Mouse (Mus musculus): Measurements from ENCODE around the gene Dusp13. TPM values are rescaled to one million over a fixed set of nuclear protein-coding genes. Genes with fewer than 3 reads are reported as not detected.

The Dusp13 gene
- total RNA-seq, 2 experiments from 2014 or later: not detected

DNA sequence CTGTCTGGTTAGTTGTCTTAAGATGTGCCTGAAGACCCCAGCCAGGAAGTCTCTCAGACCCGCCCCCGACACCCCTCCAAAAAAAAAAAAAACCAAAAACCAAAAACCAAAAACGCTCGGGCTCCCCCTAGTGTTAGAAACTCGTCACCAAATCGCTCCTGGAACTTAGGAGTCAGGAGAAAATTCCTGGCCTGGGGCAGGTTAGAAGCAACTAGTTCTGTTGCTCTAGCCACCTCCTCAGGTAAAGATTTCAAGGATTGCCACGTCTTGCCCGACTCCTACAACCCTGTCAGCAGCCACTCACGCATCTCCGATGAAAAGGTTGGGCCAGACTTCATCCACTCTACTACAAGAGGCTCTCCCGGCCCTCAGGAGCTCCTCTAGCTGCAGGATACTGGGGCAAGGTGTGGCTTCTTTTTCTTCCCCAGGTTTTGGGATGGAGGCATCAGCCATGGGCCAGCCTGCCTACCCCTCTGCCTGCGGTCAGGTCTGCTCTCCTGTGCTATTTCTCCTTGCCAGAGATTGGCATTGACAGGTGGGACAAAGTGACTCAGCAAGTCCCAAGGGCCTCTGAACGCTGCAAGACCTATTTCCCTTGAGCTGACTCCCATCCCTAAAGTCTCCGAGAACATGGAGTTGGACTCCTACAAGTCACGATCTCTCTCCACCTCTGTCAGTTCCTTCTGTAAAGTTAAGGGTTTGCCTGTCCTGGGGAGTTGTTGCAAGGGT lies 2.7 kb downstream of the Dusp13 start:
- no peak for ATAC-seq (replicated peaks; ENCODE audit: poor library complexity, severe bottlenecking)

DNA sequence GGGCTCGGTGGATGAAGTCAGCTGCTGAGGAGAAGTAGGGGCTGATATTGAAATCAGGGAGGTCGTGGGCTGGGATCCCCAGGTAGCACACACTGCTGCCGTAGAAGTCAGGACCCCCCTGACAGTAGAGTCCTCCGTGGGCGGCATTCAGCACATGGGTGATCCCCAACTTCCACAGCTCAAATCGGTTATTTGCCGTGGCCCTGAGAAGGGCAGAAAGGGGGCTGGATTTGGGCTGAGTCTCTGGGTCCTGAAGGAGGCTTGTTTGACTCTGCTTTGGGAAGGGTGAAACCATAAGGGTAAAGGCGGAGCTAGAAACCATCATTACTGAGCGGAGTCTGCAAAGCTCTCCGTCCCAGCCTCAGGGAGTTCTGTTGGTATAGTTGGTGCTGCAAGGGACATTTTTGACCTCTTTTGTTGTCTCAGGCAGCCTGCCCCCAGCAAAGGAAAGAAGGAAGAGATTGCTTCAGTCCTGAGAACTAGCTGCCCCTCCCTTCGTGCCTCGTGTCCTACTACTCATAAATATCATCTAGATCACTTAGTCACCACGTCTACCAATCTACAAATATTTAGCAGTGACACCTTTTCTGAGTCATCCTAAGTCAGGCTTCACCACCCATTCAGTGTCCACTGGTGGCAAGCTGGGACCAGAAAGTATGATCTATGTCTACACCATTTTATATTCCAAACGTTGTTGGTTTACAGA lies 3.4 kb downstream of the Dusp13 start:
- no peak for ATAC-seq (replicated peaks; ENCODE audit: poor library complexity, severe bottlenecking)

DNA sequence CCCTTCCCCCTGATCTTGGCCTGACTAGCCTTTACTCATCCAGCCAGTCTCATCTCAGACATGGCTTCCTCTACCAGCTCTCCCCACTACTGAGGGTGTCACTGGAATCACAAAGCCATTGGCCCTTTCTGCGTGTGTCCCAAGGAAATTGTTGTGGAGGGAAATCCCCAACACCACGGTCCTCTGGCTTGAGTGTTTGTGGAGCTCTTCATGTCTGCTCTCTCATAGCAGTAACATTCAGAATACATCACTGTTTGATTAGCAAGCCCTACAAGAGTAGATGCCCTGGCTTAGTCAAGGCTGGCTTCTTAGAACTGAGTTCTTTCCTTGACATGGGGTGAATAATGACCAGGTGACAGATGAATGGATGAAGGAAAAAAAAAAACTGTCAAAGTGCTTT lies 4.1 kb downstream of the Dusp13 start:
- ATAC-seq (replicated peaks; ENCODE audit: poor library complexity, severe bottlenecking): no peak

DNA sequence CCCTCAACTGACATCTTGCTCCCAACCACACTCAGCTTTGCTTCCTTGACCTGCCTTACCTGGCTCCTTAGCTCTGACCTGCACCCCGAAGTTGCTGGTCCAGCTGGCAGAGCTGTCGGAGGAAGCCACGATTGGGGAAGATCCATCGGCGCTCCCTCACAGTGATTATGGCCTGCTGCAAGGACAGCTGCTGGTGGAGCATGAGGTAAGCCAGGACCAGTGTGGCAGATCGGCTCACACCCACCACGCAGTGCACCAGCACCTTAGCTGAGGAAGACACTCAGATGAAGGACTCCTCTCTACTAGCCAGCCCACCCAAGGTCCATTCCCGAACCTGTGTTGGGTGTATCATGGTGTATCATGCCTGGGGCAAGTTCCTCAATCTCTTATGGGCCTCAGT lies 4.7 kb downstream of the Dusp13 start:
- ATAC-seq (replicated peaks; ENCODE audit: poor library complexity, severe bottlenecking): no peak

DNA sequence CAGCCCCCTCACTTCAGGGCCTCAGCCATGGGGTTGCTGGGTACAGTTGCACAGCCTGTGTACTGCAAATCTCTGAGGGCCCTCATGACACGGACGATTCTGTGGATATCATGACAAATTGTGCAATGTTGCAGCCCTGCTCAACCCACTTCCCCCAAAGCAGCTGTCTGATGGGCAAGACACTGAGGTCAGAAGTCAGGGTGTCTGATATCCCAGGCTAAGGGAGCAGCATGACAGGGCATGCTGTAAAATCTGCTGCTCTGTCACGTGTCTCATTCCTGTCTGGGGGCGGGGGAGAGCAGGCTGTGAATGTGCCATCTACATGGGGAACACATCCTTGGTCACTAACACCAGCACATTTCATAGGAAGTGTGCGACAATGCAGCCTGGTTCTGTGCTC lies 5.8 kb downstream of the Dusp13 start:
- ATAC-seq (replicated peaks; ENCODE audit: poor library complexity, severe bottlenecking): peak; percentile 89

DNA sequence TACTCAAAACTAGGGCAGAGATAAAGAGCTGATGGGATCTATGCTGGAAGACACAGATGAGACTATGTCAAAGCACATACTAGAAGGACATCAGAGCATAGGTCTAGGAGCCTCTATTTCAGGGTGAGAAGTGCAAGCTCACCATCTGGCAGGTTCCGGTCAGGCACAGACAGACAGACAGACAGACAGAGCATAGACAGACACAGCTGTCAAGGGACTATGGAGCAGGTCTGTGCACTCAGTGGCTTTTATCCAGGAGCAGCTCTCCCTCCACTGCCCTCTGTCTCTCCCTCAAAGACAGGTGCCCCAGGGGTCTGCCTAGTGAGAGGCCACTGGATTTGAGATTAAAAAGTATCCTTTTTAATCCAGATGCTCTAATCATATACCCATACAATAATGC lies 6.8 kb downstream of the Dusp13 start:
- ATAC-seq (replicated peaks; ENCODE audit: poor library complexity, severe bottlenecking): no peak

DNA sequence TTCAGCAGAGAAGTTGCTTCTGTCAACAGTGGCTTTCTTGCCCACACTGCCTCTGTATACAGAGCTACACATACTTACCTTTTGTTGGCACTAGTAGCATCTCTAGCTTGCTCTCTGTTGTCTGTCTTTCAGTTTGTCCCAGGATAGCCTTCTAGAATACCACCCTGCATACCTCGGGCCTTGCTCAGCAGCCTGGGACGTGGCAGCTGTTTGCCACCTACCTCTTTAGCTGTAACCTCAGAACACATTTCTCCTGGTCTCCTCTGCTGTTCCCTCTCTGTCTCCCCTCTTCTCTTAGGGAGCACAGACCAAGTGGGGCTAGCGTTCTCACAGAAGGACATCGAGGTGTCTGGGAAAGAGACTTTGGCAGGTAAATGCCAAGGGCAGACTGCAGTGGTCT lies 8.5 kb downstream of the Dusp13 start:
- no peak for ATAC-seq (replicated peaks; ENCODE audit: poor library complexity, severe bottlenecking)

DNA sequence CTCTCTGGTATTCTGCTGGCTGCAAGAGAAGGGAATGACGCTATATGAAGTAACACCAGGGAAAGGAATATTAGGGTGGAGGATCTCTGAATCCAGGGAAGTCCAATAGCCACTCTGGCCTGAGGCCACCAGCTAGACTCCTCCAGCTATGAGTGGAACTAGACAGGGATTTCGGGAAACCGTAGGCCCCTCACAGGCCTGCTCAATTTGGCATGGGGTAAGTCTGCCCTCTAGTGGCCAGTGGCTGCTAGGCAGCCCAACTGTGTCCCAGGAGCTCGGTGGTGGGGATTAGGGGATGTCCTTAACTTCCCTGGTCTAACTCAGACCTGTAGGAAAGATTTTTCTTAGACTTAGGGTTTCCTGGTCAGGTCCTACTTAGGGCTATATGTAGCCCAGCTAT lies 9.2 kb downstream of the Dusp13 start:
- peak; percentile 47 for ATAC-seq (replicated peaks; ENCODE audit: poor library complexity, severe bottlenecking)

DNA sequence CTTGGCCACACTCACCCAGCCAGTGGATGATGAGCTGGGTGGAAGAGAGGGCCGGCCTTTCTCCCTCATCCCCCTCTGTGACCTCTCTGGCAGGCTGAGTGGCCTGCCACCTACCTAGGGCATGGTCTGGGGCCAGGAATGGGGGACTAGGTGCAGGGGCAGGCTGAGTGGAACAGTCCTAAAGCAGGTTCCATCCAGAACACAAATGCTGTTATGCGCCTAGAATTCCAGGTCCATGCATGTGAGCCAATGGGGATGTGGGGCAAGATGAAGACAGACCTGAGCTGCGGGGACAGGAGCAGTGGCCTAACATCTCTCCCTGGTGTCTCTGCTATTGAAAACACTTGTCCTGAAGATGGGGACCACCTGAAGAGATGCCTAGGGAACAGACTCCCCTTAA lies 9.7 kb downstream of the Dusp13 start:
- no peak for ATAC-seq (replicated peaks; ENCODE audit: poor library complexity, severe bottlenecking)

DNA sequence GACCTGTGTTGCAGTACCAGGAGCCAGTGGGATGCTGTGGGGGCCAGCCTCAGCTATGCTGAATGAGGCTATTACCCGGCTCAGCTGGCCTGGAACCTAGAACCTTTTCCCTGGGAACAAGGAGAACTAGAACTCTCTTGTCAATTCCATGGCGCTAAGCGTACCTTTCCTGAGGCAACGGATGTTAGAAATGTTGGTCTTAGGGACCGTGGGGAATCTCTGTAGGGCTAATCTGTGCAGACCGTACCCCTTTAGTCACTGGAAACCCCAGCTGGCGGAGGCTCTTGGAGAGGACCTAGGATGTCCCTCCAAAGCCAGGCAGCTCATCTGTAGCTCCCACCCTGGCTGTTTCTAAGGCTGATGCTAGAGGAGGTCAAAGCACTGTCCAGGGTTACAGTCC lies 10.6 kb downstream of the Dusp13 start:
- ATAC-seq (replicated peaks; ENCODE audit: poor library complexity, severe bottlenecking): no peak

DNA sequence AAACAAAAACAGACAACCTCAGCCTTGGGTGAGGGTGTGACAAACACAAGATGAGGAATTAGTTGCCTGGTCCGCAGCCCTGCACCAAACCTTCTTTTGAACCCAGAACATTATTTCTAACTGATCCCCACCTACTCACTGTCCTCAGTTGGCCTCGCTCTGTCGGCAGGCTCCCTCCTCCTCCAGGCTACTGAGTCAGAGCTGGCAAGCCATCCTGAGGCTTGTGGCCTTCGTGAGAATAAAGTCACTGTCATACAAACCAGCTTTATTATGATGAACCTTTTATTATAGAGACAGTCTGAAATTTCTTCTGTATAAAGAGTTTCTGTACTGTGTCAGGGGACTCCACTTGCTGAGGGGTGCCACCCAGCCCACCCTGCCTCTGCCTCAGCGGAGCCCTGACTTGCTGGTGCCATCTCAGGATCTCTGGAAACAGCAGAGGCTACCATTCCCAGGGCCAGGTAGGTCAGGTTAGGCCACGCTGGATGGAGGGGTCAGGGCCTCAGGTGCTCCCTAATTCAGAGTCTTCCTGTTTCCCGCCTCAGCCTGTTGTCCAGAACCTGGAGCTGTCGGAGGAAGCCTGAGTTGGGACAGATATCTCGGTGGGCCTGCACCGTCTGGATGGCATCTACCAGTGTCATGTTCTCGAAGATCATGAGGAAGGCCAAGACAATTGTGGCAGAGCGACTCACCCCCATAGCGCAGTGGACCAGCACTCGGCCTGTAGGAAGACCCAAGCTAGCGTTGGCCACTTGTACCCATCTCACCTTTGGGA lies 17.7 kb downstream of the Dusp13 start:
- no peak; the same call in 1 of the 2 replicates for ATAC-seq (replicated peaks; ENCODE audit: poor library complexity, severe bottlenecking)

DNA sequence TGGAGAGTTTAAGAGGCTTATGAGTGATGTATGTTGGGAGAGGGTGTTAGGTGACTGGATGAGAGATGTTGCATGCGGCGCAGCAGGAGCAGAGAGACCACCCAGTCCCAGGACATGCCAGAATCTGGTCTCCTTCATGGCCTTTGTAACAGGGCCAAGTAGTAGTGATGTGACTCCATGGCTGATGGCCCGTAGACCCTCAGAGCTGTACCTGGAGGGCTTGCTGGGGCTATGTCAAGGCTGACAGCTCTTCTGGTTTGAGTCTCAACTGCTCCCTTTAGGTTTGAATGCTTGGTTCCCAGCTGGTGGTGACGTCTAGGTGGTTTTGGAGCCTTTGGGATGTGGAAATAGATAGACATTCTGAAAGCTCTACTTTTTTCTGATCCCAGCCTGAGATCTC lies 21.0 kb downstream of the Dusp13 start:
- ATAC-seq (replicated peaks; ENCODE audit: poor library complexity, severe bottlenecking): no peak

DNA sequence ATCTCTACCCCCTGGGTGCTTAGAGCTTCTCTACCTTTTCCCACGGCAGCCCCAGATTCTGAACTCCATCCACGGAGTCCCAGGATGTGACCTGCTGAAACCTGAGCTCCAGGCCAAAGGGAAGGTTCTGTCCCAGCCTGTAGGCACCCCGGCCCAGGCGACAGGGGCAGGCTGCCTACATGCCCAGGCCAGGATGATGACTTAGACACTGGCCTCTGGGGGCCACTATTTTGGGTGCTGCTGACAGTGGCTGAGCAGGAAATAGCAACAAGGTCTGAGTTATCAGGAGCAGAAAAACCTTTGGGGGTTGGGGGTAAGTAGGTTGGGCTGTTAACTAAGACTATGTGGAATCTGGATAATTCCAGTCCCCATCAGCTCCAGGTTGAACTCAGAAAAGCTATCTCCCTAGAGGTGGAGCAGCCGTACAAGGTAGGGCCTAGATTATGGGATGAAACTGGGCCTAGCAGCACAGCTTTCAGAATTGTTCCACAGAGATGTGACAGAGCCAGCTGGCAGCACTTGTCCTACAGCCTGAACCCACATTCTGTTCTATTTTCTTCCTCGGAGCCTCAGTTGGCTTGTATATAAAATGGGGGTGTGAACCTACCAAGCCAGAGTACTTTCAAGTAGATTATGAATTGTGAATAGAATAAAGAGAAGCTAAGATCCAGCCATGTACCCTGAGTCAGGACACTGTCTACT lies 21.8 kb downstream of the Dusp13 start:
- no peak for ATAC-seq (replicated peaks; ENCODE audit: poor library complexity, severe bottlenecking)

DNA sequence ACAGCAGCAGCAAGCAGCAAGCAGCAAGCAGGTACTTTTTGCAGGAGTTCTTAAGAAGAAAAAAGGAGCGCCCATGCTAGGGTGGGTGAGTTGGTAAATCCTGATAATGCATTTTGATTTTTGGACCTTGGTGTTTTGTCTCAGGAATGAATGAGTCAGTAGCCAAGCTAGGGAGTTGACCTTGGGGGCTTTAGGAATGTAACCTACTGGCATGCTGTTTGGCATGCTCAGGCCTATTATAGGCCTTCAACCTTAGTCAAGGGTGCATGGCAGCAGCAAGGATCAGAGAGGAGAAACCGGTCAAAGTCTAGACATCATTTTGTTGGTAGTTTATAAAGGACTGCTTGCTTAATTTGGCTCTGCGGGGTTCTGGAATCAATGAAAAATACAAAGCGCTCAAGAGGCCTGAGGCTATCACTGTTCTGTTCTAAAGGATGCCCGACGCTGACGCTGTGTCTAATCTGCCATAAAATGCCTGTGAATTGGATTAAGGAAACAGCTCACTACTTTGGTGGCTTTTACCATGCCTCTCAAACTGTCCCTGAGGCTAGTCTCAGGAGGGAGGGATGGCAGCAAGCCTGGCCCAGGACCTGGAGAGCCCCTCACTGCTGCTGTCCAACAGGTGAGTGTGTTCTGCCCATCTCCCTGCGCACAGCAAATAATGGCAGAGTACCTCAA lies 28.8 kb downstream of the Dusp13 start:
- no peak for ATAC-seq (replicated peaks; ENCODE audit: poor library complexity, severe bottlenecking)

DNA sequence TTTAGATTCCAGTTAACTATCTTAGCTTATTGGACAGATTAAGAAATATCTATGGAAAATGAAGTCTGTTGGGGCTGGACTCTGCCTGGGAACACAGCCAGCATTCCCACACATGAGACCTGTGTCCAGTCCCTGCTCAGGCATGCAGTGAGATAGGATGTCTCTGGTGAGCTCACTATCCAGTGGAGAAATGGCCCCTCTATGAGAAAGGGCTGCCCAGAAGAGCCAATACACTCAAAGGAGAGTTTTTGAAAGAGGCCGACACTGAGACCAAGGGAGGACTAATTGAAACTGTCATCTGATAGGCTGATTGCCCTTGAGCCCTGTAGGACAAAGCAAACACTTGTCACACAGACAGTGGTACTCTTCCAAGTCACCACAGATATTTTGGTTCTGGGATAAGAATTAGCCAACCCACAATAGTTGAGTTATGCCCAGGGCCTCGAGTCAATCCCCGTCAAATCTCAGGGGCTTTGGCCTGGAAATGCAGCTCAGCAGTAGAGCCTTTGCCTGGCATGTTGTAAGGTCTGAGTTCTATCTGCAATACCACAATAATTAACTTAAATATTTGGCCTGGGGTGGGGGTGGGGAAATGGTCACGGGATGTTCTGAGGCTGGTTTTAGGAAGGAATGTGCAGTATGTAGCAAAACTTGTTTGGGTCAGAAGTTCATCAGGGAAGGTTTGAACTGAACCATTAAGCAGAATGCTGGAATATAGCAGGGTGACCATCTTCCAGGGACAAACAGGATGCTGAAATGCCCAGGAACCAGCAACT lies 30.4 kb downstream of the Dusp13 start:
- no peak for ATAC-seq (replicated peaks; ENCODE audit: poor library complexity, severe bottlenecking)

DNA sequence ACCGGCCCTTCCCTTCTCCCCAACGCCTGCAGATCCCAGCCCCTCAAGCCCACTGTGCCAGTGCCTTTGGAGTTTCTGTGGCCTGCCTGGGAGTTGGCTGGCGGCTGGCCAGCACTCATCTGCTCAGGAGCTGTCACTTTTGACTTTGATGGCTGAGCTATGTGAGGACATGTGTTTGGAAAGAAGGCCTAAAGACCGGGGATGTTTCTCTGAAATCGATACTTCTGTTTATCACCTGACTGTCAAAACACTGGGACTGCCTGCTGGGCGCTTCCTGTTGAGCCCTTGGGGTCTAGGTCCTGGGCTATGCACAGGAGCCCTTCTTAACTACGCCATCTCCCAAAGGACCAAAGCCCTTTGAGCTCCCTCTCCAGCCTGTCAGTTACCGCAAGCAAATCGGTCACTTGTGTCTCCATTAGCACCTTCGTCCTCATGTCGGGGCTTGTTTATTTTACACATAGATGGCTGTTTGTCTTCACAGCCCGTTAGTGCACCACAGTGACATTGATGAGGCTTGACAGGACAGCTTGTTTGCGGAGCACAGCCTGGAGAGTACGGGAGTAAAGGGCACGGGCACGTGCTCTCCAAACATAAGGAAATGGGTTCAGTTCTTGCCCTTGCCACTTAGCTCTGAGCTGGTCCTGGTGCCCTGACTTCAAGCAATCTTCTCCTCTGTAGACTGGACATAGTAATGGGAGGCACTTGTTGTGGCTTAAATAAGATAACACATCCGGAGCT lies 31.2 kb downstream of the Dusp13 start:
- ATAC-seq (replicated peaks; ENCODE audit: poor library complexity, severe bottlenecking): no peak

DNA sequence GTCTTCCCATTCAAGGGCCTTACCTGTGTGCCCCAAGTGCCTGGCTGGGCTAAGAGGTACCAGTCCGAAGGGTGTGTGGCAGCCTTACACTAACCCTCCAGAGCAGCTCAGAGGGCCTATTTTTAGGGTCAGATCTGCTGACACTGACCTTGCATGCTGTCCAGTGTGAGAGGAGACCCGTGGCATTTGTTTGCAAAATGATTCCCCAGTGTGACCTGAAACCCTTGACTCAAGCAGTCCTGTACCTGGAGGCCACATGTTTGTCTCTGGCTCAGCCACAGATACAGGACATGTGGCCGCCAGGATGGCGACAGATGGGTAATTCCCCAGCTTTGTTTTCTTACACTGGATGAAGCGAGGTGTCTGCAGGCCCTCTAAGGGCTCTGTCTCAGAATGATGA lies 36.5 kb downstream of the Dusp13 start, which contains the start of gene Dupd1:
TSS of gene Dupd1 (minus strand) at position 91 of the 400 bp plus-strand sequence.
- no peak for ATAC-seq (replicated peaks; ENCODE audit: poor library complexity, severe bottlenecking)

DNA sequence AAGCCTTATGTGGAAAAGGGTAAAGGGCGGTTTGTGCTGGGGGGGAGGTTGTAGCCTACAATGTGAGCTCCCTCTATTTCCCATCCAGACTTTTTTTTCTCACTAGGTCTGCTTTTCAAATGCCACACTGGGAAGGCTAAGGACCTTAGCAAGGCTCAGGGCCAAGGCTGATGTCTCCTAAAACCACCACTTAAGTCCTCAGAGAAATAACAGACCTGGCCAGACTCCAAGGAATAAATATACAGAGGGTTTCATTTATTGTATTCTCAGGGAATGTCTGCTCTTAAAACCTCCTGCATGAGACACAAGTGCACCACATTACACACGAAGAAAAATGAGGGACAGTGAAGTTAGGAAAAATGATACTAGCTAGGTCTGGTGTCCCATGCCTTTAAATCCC lies 39.8 kb downstream of the Dusp13 start:
- no peak for ATAC-seq (replicated peaks; ENCODE audit: poor library complexity, severe bottlenecking)

DNA sequence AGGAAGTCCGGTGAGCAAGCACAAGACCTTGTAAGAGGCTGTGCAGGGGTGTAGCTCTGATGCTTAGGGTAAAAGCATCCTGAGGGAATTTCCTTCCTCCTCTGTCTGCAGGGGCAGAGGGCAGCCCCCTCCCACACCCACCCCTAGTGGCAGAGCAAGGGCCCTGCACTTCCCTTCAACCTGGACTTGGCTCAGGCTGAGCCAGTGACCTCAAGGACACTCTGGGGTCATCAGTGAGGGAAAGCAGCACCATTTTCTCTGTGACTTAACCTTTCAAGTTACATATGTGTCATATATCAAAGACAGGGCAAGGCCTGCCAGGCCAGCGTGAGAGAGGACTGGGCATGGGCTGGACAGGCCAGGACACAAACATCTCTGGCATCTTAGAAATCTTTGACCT lies 41.4 kb downstream of the Dusp13 start:
- no peak for ATAC-seq (replicated peaks; ENCODE audit: poor library complexity, severe bottlenecking)
